Mouse (Mus musculus) midbrain, postnatal 0 days (tissue): Measurements from ENCODE around the gene Scimp. TPM values are rescaled to one million over a fixed set of nuclear protein-coding genes. Genes with fewer than 3 reads are reported as not detected.
A peak's percentile ranks its signal among the peaks of the same experiment; 100 is the strongest.
"Not testable (repeated sequence)": the region's sequence is repeated elsewhere in the genome, so short reads cannot be mapped to it uniquely, and the experiment has no call there.

Experiments
- ATAC-seq: fragments of 200-750 bp; cut with Nextera tagmentation; 2 replicates; pipeline ENCODE4 v1.8.0; 2017; ENCODE audit warnings: moderate number of reproducible peaks, mild to moderate bottlenecking, moderate TSS enrichment, moderate library complexity; ENCODE audit not compliant: low FRiP score
- DNase-seq: peaks from one replicate; pipeline ENCODE4 v3.0.0-alpha.2; 2015; ENCODE audit warnings: low spot score
- H3K27ac ChIP-seq: fragments of 300-500 bp; sonication (generic); 2 replicates; pipeline ENCODE4 v1.5.1; 2014; ENCODE audit warnings: low read depth, mild to moderate bottlenecking, low read length, mixed read lengths
- H3K27me3 ChIP-seq: fragments of 300-500 bp; sonication (generic); 2 replicates; pipeline ENCODE4 v1.6.1; 2014; ENCODE audit warnings: low read length, control low read depth, mixed read lengths; ENCODE audit not compliant: insufficient read depth
- H3K36me3 ChIP-seq: fragments of 300-500 bp; sonication (generic); 2 replicates; pipeline ENCODE4 v1.6.1; 2014; ENCODE audit warnings: low read length, control low read depth, mixed read lengths; ENCODE audit not compliant: insufficient read depth
- H3K4me1 ChIP-seq: fragments of 300-500 bp; sonication (generic); 2 replicates; pipeline ENCODE4 v1.6.1; 2014; ENCODE audit warnings: mild to moderate bottlenecking, control low read depth, antibody characterized with exemption, low read length, mixed read lengths; ENCODE audit not compliant: insufficient read depth
- H3K4me2 ChIP-seq: fragments of 300-500 bp; sonication (generic); 2 replicates; pipeline ENCODE4 v1.6.1; 2014; ENCODE audit warnings: low read depth, mild to moderate bottlenecking, low read length, mixed read lengths; ENCODE audit not compliant: poor library complexity, severe bottlenecking
- H3K4me3 ChIP-seq: fragments of 300-500 bp; sonication (generic); 2 replicates; pipeline ENCODE4 v1.5.1; 2014; ENCODE audit warnings: low read depth, mild to moderate bottlenecking, low read length, moderate library complexity
- H3K9ac ChIP-seq: fragments of 300-500 bp; sonication (generic); replicated peaks from 2 replicates; pipeline ENCODE4 v1.6.1; 2014; ENCODE audit warnings: mild to moderate bottlenecking, low read length, moderate library complexity, mixed read lengths; ENCODE audit not compliant: poor library complexity, severe bottlenecking
- H3K9me3 ChIP-seq: fragments of 300-500 bp; sonication (generic); 2 replicates; pipeline ENCODE4 v1.6.1; 2016; ENCODE audit warnings: low read length, control low read depth
- CTCF ChIP-seq: IDR thresholded peaks from 2 replicates; pipeline ENCODE4 v1.5.1; 2016; ENCODE audit warnings: antibody characterized with exemption, mild to moderate bottlenecking
- WGBS: fragments of 180-500 bp; shearing (Covaris S2); extraction: QIAGEN DNeasy Blood & Tissue Kit; methylation state at CpG from one replicate; pipeline ENCODE4 v1.1.7; 2014; 5-methylcytosine and 5-hydroxymethylcytosine counted together
- polyA plus RNA-seq: library from polyadenylated mRNA; unstranded; fragments of >200 nt; fragmentation: Nextera tagmentation; extraction: Ambion mirVana; gene quantifications from 2 replicates; pipeline ENCODE4 v1.2.1, GENCODE M21; 2015
- total RNA-seq: library from RNA; depleted of rRNA; stranded (reverse); fragments of >200 nt; gene quantifications from 2 replicates; pipeline ENCODE4 v1.2.3, GENCODE M21; 2014

Gene Scimp
- total and polyA plus RNA-seq, 2 experiments from 2014 or later = not detected

DNA sequence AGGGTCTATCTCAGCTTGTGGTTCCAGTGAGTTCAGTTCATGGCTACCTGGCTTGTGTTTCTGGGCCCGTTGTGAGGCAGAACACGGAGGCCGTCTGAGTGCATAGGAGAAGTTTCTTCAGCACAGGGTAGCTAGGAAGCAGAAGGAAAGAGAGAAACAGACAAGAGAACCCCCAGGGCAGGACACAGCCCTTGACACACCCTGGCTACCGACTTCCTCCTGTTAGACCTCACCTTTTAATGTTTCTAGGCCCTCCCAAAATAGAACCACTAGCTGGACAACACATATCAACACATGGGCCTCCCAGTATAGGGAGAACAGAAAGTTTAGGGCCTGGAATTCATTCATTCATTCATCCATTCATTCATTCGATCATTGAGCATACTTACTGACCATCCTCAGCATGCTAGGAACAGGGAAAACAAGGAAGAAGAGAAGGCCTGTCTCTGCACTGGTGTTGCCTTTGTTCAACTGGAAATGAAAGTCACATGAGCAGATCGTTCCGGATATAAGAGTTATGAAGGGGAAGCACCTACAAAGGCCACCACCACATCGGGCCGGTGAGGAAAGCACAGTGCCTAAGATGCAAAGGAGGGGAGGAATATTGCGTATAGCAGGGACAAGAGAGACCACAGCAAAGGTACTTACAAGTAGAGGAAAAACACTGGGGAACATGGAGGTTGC is 23.3 kb downstream of the Scimp start:
- Histone ChIP-seq H3K4me2 (no peak overlapping the region), H3K27me3 (no peaks in the 10 kb centered on the region), H3K9ac (no peak overlapping the region), H3K36me3 (no peaks in the 10 kb centered on the region), H3K4me1 (no peaks in the 10 kb centered on the region), H3K27ac (no peak overlapping the region), H3K9me3 (no peaks in the 10 kb centered on the region), H3K4me3 (no peak overlapping the region)
- WGBS = 90% methylated on average over 10 of the region's 10 CpGs
- ATAC-seq (no peak), DNase-seq (no peak)
- TF ChIP-seq CTCF = no peak

DNA sequence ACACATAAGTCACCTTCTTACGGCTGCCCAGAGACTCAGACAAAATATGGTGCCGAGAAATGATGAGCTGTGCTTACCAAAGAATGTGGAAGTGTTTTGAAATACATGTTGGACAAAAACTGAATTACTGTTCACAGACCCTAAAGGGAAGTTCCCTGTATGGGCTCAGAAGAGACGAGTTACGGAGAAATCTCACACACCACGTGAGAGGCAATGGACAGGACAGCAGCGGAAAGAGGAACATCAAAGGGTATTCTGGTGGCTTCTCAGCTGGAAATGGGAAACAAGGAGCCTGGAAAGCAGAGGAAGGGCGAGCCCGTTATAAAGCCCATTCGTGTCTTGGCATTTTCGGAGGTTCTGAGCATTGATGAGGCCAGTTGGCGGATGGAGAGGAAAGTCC is 25.3 kb downstream of the Scimp start:
- DNase-seq = no peak
- H3K4me1 ChIP-seq = no peaks in the 10 kb centered on the region
- ATAC-seq = no peak
- H3K9ac ChIP-seq = no peak overlapping the region
- no peak overlapping the region for H3K4me2 ChIP-seq
- 72% methylated on average over 11 of the region's 11 CpGs for WGBS
- TF ChIP-seq CTCF = no peak
- H3K9me3 ChIP-seq = no peaks in the 10 kb centered on the region
- H3K4me3 ChIP-seq = no peak overlapping the region
- no peak overlapping the region for H3K27ac ChIP-seq
- H3K27me3 ChIP-seq = no peaks in the 10 kb centered on the region
- H3K36me3 ChIP-seq = no peaks in the 10 kb centered on the region

DNA sequence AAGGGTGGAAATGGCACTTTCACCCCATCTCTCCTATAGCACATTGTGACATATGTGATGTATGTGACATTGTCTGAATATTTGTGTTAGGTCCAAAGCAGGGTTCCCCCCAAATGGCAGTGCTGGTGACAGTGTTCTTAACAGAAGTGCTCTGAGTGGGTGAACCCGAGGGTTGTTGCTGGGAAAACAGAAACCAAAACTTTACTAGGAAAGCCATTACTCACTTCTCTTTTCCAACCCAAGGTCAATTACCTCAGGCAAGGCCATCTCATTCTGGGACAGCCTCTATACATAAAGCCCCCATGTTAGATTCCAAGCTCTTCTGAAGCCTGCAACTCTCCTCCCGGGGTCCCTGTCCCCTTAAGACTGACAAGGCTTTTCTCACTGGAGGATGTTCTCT is 26.5 kb downstream of the Scimp start:
- Histone ChIP-seq H3K27ac (no peak overlapping the region), H3K9ac (no peak overlapping the region), H3K27me3 (no peaks in the 10 kb centered on the region), H3K9me3 (no peaks in the 10 kb centered on the region), H3K4me1 (no peaks in the 10 kb centered on the region), H3K4me3 (no peak overlapping the region), H3K4me2 (no peak overlapping the region), H3K36me3 (no peaks in the 10 kb centered on the region)
- TF ChIP-seq CTCF = no peak
- 77% methylated on average over 2 of the region's 2 CpGs for WGBS
- ATAC-seq (no peak), DNase-seq (no peak)

DNA sequence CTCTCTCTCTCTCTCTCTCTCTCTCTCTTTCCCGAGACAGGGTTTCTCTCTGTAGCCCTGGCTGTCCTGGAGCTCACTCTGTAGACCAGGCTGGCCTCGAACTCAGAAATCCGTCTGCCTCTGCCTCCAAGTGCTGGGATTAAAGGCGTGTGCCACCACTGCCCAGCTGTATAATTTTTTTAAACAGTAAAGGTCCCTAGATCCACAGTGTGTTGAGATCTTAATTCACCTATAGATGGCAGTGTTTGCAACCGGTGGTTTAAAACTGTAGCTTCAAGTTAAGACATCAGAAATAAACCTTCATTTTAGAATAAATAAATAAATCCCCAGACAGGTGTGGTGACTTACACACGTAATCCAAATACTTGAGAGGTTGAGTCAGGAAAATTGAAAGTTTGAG is 34.3 kb downstream of the Scimp start:
- WGBS = 27% methylated on average over 6 of the region's 6 CpGs
- H3K27ac ChIP-seq, H3K4me2 ChIP-seq, H3K4me3 ChIP-seq, H3K27me3 ChIP-seq, H3K4me1 ChIP-seq, ATAC-seq, H3K9ac ChIP-seq, H3K9me3 ChIP-seq: not testable (repeated sequence)
- TF ChIP-seq CTCF = peak; percentile 76
- peak; percentile 60 for DNase-seq
- peaks cover 13% of the 10 kb centered on the region for H3K36me3 ChIP-seq

DNA sequence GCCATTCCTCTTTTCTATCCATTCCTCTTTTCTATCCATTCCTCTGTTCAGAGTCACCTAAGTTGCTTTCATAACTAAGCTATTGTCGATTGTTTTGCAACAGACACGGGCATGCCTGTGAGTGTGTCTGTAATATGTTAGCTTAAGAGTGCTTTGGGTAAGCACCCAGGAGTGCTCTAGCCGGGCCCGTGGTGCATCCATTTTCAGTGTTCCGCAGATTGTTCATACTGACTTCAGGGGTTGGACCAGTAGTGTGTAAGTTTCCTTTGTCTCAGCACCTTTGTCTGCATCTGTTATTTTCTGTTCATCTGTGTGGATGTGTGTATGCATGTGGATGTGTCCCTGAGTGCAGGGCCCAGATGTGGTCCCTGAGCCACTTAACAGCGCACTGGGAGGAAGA is 34.8 kb downstream of the Scimp start:
- no peak overlapping the region for H3K4me3 ChIP-seq
- peaks cover 14% of the 10 kb centered on the region for H3K36me3 ChIP-seq
- DNase-seq (no peak), ATAC-seq (no peak)
- TF ChIP-seq CTCF = no peak
- H3K9me3 ChIP-seq = no peaks in the 10 kb centered on the region
- H3K27me3 ChIP-seq = no peaks in the 10 kb centered on the region
- H3K4me1 ChIP-seq = no peaks in the 10 kb centered on the region
- H3K4me2 ChIP-seq = no peak overlapping the region
- no peak overlapping the region for H3K9ac ChIP-seq
- WGBS = 64% methylated on average over 6 of the region's 6 CpGs
- H3K27ac ChIP-seq = no peak overlapping the region

DNA sequence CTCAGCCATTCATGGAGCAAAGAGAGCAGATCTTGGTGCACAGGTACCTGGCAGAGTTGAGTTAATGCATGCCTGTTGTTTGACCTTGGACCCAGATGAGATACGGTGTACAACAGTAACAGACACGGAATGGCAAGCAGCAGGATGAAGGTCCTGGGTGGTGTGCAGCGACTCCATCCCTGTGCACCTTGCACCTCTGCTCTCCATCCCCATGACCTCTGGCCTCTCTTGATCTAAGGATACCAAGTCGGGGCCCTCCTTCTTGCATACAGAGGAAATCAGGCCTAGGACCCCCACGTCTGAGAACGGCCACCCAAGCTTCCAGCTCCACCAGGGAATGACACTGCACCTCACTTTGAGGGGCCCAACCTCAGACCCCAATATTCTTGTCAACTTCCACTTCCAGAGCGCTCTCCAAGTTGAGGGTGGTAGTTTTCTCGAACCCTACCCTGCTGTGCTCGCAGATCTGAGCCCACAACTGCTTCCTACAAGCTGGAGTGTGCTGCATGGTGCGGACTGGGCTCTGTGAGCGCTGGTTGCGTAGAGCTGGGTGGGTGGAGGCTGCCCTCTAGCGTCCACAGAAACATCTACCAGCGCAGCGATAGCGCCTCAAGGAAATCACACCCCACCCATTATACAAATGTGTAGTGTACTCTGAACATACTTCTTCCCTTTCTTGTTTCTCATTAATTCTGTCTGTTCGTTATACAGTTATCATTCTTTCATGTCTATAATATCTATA is 35.4 kb downstream of the Scimp start:
- Histone ChIP-seq H3K9ac (0 out of 2 replicates have a peak overlapping the region, but pooled peaks have one; percentile 24), H3K36me3 (peaks cover 20% of the 10 kb centered on the region), H3K4me1 (no peaks in the 10 kb centered on the region), H3K27me3 (no peaks in the 10 kb centered on the region), H3K27ac (no peak overlapping the region), H3K4me3 (no peak overlapping the region), H3K9me3 (no peaks in the 10 kb centered on the region), H3K4me2 (peak overlapping the region; percentile 18; the same call in 1 of the 2 replicates)
- peak; percentile 90 for TF ChIP-seq CTCF
- peak; percentile 80 for DNase-seq
- WGBS = 29% methylated on average over 17 of the region's 17 CpGs
- ATAC-seq = peak; percentile 70; the same call in 1 of the 2 replicates
